Mouse (Mus musculus) ovary, adult 18-20 months (tissue): ENCODE data around the gene Gata5.

Source experiments
- DNase-seq: peaks from one replicate; pipeline ENCODE4 v3.0.0; 2022; ENCODE audit warnings: low spot score, mixed read lengths

Gene Gata5

GRCm38 (mm10) chr2:180307680-180308079 lies 26.8 kb downstream of the Gata5 start:
- no peak for DNase-seq

GRCm38 (mm10) chr2:180306423-180307168 lies 27.9 kb downstream of the Gata5 start:
- no peak for DNase-seq

- DNase-seq, result no peak
These were observed 28.5 kb downstream of the Gata5 start for GRCm38 (mm10) chr2:180306009-180306408.

- no peak for DNase-seq
These were observed 29.0 kb downstream of the Gata5 start for GRCm38 (mm10) chr2:180305490-180305889.

- no peak for DNase-seq
These were observed 29.9 kb downstream of the Gata5 start for GRCm38 (mm10) chr2:180304554-180304953.

GRCm38 (mm10) chr2:180303468-180303867 lies 31.0 kb downstream of the Gata5 start:
- no peak for DNase-seq

- no peak for DNase-seq
These were observed 32.3 kb downstream of the Gata5 start for GRCm38 (mm10) chr2:180302201-180302600.

GRCm38 (mm10) chr2:180300771-180301170 lies 33.7 kb downstream of the Gata5 start:
- DNase-seq, result no peak

- no peak for DNase-seq
These were observed 34.2 kb downstream of the Gata5 start for GRCm38 (mm10) chr2:180300252-180300651.

GRCm38 (mm10) chr2:180292906-180293305 lies 41.6 kb downstream of the Gata5 start:
- DNase-seq, result no peak

GRCm38 (mm10) chr2:180292026-180292425 lies 42.5 kb downstream of the Gata5 start:
- no peak for DNase-seq

GRCm38 (mm10) chr2:180291566-180291965 lies 42.9 kb downstream of the Gata5 start:
- DNase-seq, result no peak

- DNase-seq, result no peak
These were observed 44.0 kb downstream of the Gata5 start for GRCm38 (mm10) chr2:180290503-180290902.

GRCm38 (mm10) chr2:180289440-180290108 lies 44.9 kb downstream of the Gata5 start, which contains the start of gene Rbbp8nl:
Gene Rbbp8nl (minus strand): TSS chr2:180289879.
- DNase-seq, result peak; percentile 29

GRCm38 (mm10) chr2:180288966-180289365 lies 45.5 kb downstream of the Gata5 start:
- no peak for DNase-seq

GRCm38 (mm10) chr2:180279321-180279720 lies 55.2 kb downstream of the Gata5 start:
- DNase-seq, result no peak

- no peak for DNase-seq
These were observed 56.7 kb downstream of the Gata5 start for GRCm38 (mm10) chr2:180277773-180278320.

GRCm38 (mm10) chr2:180276851-180277259 lies 57.6 kb downstream of the Gata5 start:
- no peak for DNase-seq

GRCm38 (mm10) chr2:180276385-180276784 lies 58.1 kb downstream of the Gata5 start:
- DNase-seq, result no peak

GRCm38 (mm10) chr2:180275836-180276235 lies 58.7 kb downstream of the Gata5 start:
- peak; percentile 69 for DNase-seq
